Mouse (Mus musculus) ES-E14 (cell line): ENCODE measurements around the gene Elavl1.

ENCODE experiments used
- CHD2 ChIP-seq: IDR thresholded peaks from 2 replicates; pipeline ENCODE4 v1.6.1; 2014; ENCODE audit warnings: mild to moderate bottlenecking, low read depth, low read length, inconsistent platforms
- MAFK ChIP-seq: IDR thresholded peaks from 2 replicates; pipeline ENCODE4 v1.6.1; 2014; ENCODE audit warnings: mild to moderate bottlenecking, low read depth, low read length, inconsistent platforms; ENCODE audit not compliant: insufficient read depth
- ZC3H11A ChIP-seq: IDR thresholded peaks from 2 replicates; pipeline ENCODE4 v1.6.1; 2012; ENCODE audit warnings: low read depth, mild to moderate bottlenecking, inconsistent platforms, low read length, borderline replicate concordance

DNA sequence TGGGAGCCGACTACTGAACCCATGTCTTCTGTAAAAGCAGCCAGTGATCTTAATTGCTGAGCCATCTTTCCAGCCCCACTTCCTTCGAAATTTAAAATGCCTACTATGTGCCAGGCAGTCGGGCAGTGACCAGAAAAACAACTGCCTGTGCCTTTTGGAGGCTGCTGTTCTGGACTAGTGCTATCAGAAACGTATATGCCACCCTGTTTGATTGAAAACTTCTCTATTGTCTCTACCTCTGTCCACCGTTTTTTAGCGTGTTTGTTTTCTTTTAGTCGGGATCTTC, 481 bp upstream of the Elavl1 start:
- no peak for TF ChIP-seq MAFK
- TF ChIP-seq ZC3H11A, result no peak
- no peak for TF ChIP-seq CHD2
